In the genomic region with DNA sequence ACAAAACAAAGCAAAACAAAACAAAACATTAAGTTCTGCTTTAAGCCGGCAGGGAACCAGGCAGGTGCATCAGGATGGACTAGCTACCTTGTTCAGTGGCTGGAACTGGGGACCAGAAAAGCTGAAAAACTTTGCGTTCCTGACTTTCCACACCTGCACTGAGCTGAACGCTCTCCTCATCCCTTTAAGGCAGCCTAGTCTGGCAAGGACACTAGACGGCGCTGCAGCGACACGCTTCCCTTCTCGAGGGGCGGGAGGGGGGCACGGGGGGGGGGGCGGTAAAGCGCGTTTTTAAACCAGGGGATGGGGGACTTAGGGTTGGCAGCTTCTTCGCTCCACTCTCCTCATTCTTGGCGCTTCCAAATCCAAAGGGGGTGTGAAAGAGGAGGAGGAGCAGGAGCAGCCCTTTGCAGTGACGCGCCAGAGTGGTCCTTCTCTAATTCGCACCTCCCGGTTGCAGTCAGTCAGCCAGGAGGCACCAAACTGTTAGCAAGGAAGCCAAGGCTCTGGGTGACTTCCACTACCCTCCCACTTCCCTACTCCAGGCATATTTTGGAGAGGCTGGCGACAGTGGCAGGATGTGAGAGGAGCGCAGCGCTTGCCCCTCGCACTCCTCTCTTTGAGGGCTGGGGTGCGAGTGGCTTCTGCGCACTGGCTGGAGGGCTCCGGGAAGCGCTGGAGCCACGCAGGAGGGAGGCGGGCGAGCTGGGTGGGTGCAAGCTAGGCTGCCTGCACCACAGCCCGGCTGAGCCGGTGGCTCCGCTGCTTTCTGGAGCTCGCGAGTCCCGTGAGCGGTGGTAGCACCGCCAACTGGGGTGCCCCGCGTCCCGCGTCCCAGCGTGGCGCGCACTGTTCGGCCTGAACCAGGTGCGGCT, we compare ENCODE assay signal across 9 mouse cellular contexts. TPM values are rescaled to one million over a fixed set of nuclear protein-coding genes. Genes with fewer than 3 reads are reported as not detected.
A peak's percentile ranks its signal among the peaks of the same experiment; 100 is the strongest.
DNase-seq lines count a peak whose midpoint lies in the region; ATAC-seq and TF ChIP-seq lines count a peak whose summit lies in the region.
"Had no signal": no experiment of that assay in that cellular context is flagged by ENCODE, and none has a peak within 500 bp of the region (broad histone marks: within the 10 kb centered on the region; RNA-seq: fewer than 3 reads in every experiment).

TSS of gene Il1rapl2 (plus strand) at position 288 of the 875 bp plus-strand sequence.

- no peak within 1 kb of the TSS for H3K27ac ChIP-seq in layer of hippocampus, adult 2 months
- H3K27ac ChIP-seq in forebrain, embryonic 12.5 days: no peak within 1 kb of the TSS
- no peak within 1 kb of the TSS for H3K27ac ChIP-seq in limb, embryonic 10.5 days

- H3K27me3 ChIP-seq in forebrain, embryonic 12.5 days: peaks cover 47% of the 10 kb centered on the region
- peaks cover 60% of the 10 kb centered on the region for H3K27me3 ChIP-seq in limb, embryonic 10.5 days (ENCODE audit: low read depth, poor library complexity, severe bottlenecking)

- no peaks in the 10 kb centered on the region for H3K9me3 ChIP-seq in forebrain, embryonic 12.5 days
- no peaks in the 10 kb centered on the region for H3K9me3 ChIP-seq in limb, embryonic 10.5 days (replicated peaks)

- peak in 1 of 2 experiments; percentile 11 for DNase-seq in layer of hippocampus, adult 2 months (ENCODE audit: low spot score in 2 of 2)
- no peak for DNase-seq in layer of hippocampus, adult 9-10 months (ENCODE audit: low spot score)
- peak; percentile 55 for DNase-seq in brain, embryonic 14.5 days (ENCODE audit: low read depth)
- DNase-seq in limb, embryonic 10.5 days (ENCODE audit: low spot score): peak; percentile 43
- peak; percentile 25 to 48 for DNase-seq in right cerebral cortex, postnatal 10 days (ENCODE audit: low spot score in 2 of 2)
- DNase-seq in c-Kit-positive CD71-positive TER-119-positive erythroid progenitor cells, embryonic 14.5 days (ENCODE audit: low spot score): no peak
- no peak for DNase-seq in urinary bladder, postnatal 25 days (ENCODE audit: low spot score)

- H3K36me3 ChIP-seq in forebrain, embryonic 12.5 days (replicated peaks): no peaks in the 10 kb centered on the region
- H3K36me3 ChIP-seq in limb, embryonic 10.5 days: no peaks in the 10 kb centered on the region

- WGBS in forebrain, embryonic 12.5 days: 16% methylated on average over 47 of the region's 47 CpGs
- WGBS in limb, embryonic 10.5 days: 6% methylated on average over 44 of the region's 47 CpGs

- peak; percentile 57 for TF ChIP-seq CTCF in layer of hippocampus, adult 2 months (conservative IDR thresholded peaks at IDR 0.05)
- TF ChIP-seq CTCF in brain, embryonic 14.5 days (IDR thresholded peaks at IDR 0.05; ENCODE audit: borderline replicate concordance, extremely low read depth, insufficient read depth, insufficient read length): peak; percentile 53; the same call in 1 of the 2 replicates

- H3K4me1 ChIP-seq in forebrain, embryonic 12.5 days: no peaks in the 10 kb centered on the region; the same call in 1 of the 2 replicates
- H3K4me1 ChIP-seq in limb, embryonic 10.5 days: no peaks in the 10 kb centered on the region

- no peak within 1 kb of the TSS for H3K9ac ChIP-seq in forebrain, embryonic 12.5 days

- TF ChIP-seq POLR2A in brain, embryonic 14.5 days (IDR thresholded peaks at IDR 0.05; ENCODE audit: borderline replicate concordance, extremely low read depth, insufficient read depth, insufficient read length, poor library complexity, severe bottlenecking): no peak

- H3K4me2 ChIP-seq in forebrain, embryonic 12.5 days: peak within 1 kb of the TSS; percentile 68

- H3K4me3 ChIP-seq in layer of hippocampus, adult 2 months: peak within 1 kb of the TSS; percentile 51
- peak within 1 kb of the TSS; percentile 40 for H3K4me3 ChIP-seq in forebrain, embryonic 12.5 days (replicated peaks)
- peak within 1 kb of the TSS; percentile 51 for H3K4me3 ChIP-seq in limb, embryonic 10.5 days

- peak; percentile 83 for ATAC-seq in forebrain, embryonic 12.5 days (ENCODE audit: low FRiP score)

RNA-seq across cellular contexts. Expression of gene Il1rapl2, which starts in this region (rescaled TPM):
- 1 to 10 TPM; 2.5 to 2.7 TPM for total RNA-seq in layer of hippocampus, adult 2 months (2021)
- polyA plus RNA-seq in brain, embryonic 14.5 days (2012; rRNA removed): 0.50 and 1.2 TPM in 2 replicates
- 0.44 and 0.60 TPM in 2 replicates for polyA plus RNA-seq in forebrain, embryonic 12.5 days (2016; fragmentation: Nextera tagmentation; extraction: Ambion mirVana)
- polyA plus RNA-seq in limb, embryonic 10.5 days (2016; fragmentation: Nextera tagmentation; extraction: Ambion mirVana): 0.08 and 0.09 TPM in 2 replicates
- total RNA-seq: liver, adult 2 months had no signal
- polyA plus RNA-seq: liver, adult 2 months had no signal

Comparison
In these comparisons a context has a peak if more than half of its experiments do, and no peak if none do; other contexts are left out.
1. Peak in ATAC-seq, H3K4me3 ChIP-seq and H3K4me2 ChIP-seq in forebrain, embryonic 12.5 days; RNA of the gene not detected or under 1 TPM.
2. Peak in DNase-seq and H3K4me3 ChIP-seq in limb, embryonic 10.5 days; RNA of the gene not detected or under 1 TPM.
3. DNase-seq: peak in brain, embryonic 14.5 days (single experiment) and right cerebral cortex, postnatal 10 days (2 of 2); none in layer of hippocampus, adult 9-10 months (single experiment), c-Kit-positive CD71-positive TER-119-positive erythroid progenitor cells, embryonic 14.5 days (single experiment) and urinary bladder, postnatal 25 days (single experiment).
4. Peak in every context shown above with its lines, with median percentiles within 50 percentile points of each other: H3K4me3 ChIP-seq.